Mouse (Mus musculus): ENCODE results near the gene Dnajc21. TPM values are rescaled to one million over a fixed set of nuclear protein-coding genes. Genes with fewer than 3 reads are reported as not detected.
"Not testable (repeated sequence)": the region's sequence is repeated elsewhere in the genome, so short reads cannot be mapped to it uniquely, and the experiment has no call there.

Dnajc21 gene
- total RNA-seq (2021): 10 to 100 TPM; 17.3 to 17.7 TPM
- long read RNA-seq, transcript Dnajc21-201 (12 exons, 2,060 nt): major isoform, 13 of 13 reads
- long read RNA-seq, partial matches to known transcripts: 0 of 13 reads
- long read RNA-seq, other reads (novel, unspliced or antisense): 0 of 13 reads

GRCm38 (mm10) chr15:10470151-10470831, at the start of gene Dnajc21:
Gene Dnajc21 (minus strand): TSS chr15:10470516.
- DNase-seq (ENCODE audit: low spot score in 2 of 2): peak; percentile 73 to 84

- DNase-seq (ENCODE audit: low spot score in 2 of 2): no peak
Measured at GRCm38 (mm10) chr15:10515166-10515565, 44.9 kb upstream of the Dnajc21 start.

GRCm38 (mm10) chr15:10506099-10506498, 35.8 kb upstream of the Dnajc21 start:
- DNase-seq (ENCODE audit: low spot score in 2 of 2): no peak

DNA sequence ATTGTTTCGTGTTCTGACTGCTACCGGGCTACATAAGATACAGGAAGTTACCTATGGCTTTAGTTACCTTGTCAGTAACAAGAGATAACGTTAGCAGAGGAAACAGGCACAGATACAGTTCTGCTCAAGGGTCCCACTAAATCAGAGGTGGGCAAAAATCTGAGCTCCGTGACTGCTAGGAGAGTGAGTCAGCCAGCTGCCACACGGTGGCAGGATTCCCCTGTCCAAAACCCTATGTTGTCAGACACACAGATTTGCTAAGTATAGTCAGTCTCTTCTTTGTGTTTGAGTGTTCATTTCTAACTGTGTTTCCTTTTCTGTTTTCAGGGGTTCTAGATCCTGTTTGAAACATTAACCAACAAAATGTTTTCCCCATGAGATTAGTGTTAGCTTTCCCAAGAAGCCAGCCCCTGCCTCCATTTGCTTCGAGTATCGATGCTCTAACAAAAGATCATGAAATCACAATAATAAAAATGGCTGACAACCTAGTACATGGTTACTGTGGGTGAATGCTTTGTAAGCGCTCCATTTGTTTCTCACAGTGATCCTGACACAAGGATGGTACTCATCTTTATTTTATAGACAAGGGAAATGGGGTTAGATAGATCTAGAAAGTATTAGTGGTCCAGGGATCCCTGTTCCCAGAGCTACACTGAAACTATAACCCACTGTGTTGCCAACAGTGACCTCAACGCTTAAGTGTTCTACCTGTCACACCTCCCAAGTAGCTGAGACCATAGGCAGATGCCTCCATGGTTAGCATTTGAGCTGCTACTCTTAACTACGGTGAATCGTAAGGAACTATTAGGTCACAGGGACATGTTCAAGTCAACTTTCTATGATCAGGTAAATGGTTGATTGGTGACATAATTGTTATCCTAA, 30.8 kb upstream of the Dnajc21 start:
- peak; percentile 70 to 77 for DNase-seq (ENCODE audit: low spot score in 2 of 2)

GRCm38 (mm10) chr15:10500035-10500434, 29.7 kb upstream of the Dnajc21 start:
- no peak for DNase-seq (ENCODE audit: low spot score in 2 of 2)

DNA sequence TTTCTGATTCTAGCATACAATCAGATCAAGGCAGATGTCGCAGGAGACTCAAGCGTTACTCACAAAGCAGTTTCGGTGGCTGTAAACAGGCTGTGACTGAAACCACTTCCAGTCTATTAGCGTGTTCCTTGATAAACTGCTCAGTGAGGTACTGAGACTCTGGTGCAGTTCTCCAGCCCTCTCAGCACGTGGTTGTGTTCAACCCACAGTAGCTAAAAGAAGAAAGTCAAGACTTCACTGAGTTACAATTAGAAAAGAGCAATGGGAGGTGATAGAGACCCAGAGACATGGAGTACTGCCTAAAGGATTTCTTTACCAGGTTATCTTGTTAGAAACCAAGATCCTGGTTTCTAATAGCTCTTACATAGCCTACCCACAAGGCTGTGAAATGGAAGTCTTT, 29.3 kb upstream of the Dnajc21 start:
- DNase-seq (ENCODE audit: low spot score in 2 of 2): no peak

DNA sequence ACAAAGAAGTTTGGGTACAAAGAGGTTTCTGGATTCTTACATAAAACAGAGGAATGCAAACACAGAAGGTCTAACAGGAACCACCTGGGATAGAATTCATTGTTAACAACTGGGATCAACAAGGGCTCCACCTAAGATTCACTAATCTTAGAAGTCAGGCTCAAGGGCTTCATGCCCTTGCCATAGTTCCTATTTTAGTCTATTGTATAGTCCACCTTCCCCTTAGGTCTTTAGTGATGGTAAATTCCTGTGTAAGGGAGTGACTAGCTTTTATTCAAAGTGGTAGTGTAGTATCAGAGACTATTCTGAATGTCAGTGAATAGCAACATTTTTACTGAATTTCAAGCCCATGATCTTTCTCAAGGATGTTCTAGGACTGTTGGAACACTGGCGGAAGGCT, 26.4 kb upstream of the Dnajc21 start:
- not testable (repeated sequence) for DNase-seq (ENCODE audit: low spot score in 2 of 2)

DNA sequence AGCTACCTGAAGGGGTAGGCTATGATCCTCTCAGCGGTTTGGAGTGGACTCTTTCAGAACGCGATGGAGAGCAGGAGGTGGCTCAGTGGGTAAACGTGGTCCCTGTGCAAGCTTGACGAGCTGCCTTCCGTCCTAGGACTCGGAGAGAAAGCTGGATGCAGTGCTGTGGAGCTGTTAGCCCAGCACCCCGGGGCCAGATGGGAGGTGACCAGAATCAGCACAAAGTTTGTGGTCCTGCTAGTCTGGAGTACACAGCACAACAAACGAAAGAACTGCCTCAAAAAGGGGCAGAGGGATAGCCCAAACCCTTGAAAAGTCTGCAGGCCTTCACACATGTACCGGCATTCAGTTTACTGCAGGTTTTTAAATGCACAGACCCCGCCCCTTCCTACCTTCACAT, 25.6 kb upstream of the Dnajc21 start:
- no peak for DNase-seq (ENCODE audit: low spot score in 2 of 2)

DNA sequence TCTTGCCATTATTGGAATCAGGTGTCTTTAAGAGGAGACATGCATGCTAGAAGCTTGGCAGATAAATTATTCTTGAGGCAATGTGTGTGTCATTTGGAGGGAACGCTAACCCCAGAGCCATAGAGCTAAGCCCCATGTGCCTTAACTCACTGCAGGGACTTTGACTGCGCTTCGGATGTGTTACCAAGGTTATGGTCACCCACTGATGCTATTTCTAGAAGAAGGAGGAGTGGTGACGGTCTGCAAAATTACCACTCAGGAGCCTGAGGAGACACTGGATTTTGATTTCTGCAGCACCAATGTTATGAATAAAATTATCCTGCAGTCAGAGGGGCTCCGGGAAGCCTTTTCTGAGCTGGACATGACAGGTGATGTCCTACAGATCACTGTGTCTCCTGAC, 19.8 kb upstream of the Dnajc21 start:
- DNase-seq (ENCODE audit: low spot score in 2 of 2): no peak

DNA sequence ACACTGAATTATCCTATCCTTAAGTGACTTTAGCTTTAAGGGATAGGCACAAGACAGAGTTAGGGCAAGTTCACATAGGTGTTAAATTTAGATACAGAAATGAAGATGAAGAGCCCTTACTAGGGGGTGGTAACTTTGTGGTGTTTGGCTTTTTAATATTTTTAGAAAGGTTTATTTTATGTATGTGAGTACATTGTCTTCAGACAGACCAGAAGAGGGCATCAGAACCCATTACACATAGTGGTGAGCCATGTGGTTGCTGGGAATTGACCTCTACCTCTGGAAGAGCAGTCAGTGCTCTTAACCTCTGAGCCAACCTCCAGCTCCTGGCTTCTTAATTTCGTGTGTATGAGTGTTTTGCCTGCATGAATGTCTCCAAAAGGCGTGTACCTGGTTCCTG, 16.9 kb upstream of the Dnajc21 start:
- no peak for DNase-seq (ENCODE audit: low spot score in 2 of 2)

DNA sequence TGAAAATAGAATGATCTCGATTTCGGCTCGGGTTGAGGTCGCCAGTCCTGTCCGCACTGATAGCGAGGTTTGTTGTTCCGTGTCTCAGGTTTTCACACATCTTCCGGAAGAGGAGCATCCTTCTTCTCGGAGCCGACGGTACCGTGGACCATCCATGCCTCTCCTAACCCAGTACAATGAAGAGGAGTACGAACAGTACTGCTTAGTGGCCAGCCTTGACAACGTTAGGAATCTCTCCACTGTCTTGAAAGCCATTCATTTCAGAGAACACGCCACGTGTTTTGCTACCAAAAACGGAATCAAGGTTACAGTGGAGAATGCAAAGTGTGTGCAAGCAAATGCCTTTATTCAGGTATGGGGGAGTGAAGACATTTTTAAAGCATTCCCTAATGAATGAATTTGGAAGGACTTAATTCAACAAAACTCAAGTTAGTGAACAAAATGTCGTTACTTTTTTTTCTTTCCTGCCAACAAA, 16.1 kb upstream of the Dnajc21 start:
- DNase-seq (ENCODE audit: low spot score in 2 of 2): no peak

DNA sequence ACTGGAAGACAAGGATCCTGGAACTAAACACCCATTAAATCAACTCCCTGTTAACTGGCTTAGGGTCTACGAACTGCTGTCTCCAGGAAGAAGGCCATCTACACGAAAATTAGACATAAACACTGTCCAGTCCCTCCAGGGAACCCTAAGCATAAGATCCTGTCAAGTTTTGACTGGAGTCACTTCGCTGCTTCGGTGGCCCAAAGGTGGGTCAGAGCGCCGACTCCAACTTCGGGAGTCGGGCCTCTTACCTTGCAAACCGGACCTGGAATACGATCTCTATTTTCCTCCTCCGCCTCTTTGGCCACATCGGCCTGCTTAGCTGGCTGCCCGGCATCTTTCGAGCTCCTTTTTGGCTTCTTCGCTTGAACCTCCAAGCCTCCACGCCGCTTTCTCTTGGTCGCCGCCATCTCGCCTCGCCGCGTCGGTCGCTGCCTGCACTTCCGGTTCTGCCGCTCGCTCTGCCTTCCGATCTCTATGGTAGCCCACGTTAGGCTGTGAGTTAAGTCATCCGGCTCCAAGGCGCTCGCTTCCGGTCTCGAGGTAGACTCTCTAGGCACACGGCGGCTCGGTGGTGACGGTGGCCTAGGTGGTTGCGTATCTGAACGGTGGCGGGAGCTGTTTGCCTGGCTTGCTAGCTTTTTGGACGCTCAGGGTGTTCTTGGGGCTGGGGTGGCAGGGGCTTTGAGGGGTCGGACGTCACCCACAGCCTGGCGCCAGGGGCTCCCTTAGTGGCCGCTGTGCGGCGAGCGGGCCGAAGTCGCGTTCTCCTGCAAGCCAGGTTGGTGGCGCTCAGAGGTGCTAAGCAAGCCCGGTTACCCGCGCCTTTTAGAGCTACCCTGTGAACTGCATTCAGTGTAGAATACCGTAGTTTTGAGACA, 15.4 kb upstream of the Dnajc21 start, which contains the start of the genes Brix1 and Rad1:
Gene Brix1 (minus strand): TSS at position 464 of the 881 bp plus-strand sequence.
Gene Rad1 (plus strand): TSS at position 535 of the 881 bp plus-strand sequence.
- DNase-seq (ENCODE audit: low spot score in 2 of 2): peak; percentile 92 to 93

DNA sequence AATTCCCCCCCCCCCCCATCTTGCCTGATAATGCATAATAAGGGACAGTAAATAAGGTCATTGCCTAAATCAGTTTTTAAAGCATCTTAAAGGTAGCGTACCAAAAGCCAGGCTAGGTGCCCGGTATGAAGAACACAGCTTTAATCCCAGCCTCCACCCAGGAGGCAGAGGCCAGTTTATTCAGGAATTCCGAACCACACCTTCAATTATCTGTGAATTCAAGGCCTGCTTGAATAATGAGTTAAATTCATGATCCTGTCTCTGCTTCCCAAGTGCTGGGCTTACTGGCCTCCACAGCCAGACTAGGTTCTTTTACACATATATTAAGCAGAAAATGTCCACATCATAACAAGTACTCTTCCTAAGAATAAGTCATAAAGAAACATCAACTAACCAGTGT, 625 bp upstream of the Dnajc21 start:
- no peak for DNase-seq (ENCODE audit: low spot score in 2 of 2)

DNA sequence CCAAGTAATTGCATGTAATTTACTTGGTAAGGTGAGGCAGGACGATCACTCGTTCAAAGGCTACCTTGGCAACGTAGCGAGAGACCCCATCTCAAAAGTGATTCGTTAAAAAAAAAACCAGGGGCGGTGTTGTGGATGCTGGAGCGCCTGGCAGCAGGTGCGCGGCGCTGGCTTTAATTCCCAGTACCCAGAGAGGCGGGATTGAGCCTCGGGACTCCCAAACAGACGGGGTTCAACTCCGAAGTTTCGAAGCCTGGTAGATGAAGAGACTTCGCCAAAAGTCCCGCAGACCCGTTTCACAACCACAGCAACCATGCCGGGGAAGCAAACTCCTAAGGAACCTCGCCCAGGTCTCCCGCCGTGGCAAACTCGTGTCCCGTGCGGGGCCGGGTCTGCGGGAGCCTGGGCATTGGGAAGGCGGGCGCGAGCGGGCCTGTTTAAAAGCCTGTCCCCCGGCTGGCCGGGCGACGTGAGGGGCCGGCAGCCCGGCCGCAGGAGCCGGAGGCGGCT, 620 bp downstream of the Dnajc21 start:
- DNase-seq (ENCODE audit: low spot score in 2 of 2): peak in 1 of 2 experiments; percentile 37

DNA sequence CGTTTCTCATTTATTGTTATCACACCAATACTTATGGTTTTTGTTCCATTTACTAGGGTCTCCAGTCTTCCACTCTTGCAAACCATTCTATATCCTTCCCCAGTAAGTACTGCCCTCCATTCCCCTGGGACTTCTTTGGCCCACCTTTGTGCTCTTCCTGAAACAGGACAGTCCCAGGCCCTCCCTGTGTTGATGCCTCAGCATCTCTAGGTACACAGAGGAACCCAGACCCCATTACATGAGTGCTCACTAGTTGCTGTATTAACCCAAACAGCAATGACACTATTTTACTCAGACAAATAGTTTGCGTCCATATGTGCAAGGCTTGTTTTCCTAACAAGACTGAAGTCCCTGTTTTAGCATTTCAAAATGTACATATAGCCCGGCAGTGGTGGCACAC, 1.6 kb downstream of the Dnajc21 start:
- no peak for DNase-seq (ENCODE audit: low spot score in 2 of 2)

- DNase-seq (ENCODE audit: low spot score in 2 of 2): no peak
Measured at GRCm38 (mm10) chr15:10464678-10465077, 5.6 kb downstream of the Dnajc21 start.

GRCm38 (mm10) chr15:10463555-10463954, 6.8 kb downstream of the Dnajc21 start:
- DNase-seq (ENCODE audit: low spot score in 2 of 2): no peak

GRCm38 (mm10) chr15:10460986-10461385, 9.3 kb downstream of the Dnajc21 start:
- no peak for DNase-seq (ENCODE audit: low spot score in 2 of 2)

DNA sequence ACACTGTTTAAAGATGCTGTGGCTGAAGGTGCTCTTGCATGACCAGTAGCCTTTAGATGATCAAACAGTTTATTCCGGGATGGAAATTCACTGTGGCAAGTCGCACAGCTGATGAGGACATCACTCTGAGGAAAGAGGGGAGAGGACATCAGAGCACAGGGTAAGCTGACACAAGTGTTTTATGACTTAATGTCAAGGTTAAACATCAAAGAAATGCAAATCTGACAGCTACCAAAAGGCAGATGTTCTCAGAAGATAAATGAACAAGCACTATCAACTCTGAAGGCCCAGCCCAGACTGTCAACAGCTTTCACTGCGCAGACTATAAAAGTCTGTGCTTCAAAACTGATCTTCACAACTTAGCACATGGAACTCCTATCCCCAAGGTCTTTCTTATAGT, 23.2 kb downstream of the Dnajc21 start:
- no peak for DNase-seq (ENCODE audit: low spot score in 2 of 2)

DNA sequence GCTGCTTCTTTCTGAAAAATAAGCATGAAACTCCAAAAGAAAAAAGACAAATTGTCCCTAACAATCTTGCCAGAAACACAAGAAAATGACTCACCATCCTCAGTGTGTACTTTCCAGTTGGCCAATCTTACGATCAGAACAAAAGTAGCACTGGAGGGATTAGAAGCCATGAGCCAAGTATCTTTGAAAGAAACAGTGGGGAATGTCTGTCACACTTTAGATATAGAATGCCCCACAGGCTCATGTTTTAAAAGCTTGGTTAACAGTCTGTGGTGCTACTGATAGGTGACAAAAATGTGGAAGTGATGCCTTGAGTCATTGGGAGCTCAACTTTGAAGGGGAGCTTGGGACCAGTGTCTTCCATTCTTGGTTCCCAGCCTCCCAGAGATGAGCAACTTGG, 28.0 kb downstream of the Dnajc21 start:
- DNase-seq (ENCODE audit: low spot score in 2 of 2): no peak

GRCm38 (mm10) chr15:10441493-10441892, 28.8 kb downstream of the Dnajc21 start:
- DNase-seq (ENCODE audit: low spot score in 2 of 2): no peak

All from layer of hippocampus, postnatal 10 days (tissue).